Mouse (Mus musculus) adrenal gland, postnatal 0 days (tissue): ENCODE results near the gene Kdr. TPM values are rescaled to one million over a fixed set of nuclear protein-coding genes. Genes with fewer than 3 reads are reported as not detected.

Experiments used
- microRNA-seq: library from miRNA; unstranded; fragments of <30 nt; microRNA quantifications from one replicate; pipeline ENCODE4, GENCODE M21; 2016; ENCODE audit warnings: borderline replicate concordance; ENCODE audit not compliant: insufficient number of aligned reads
- polyA plus RNA-seq: library from polyadenylated mRNA; unstranded; fragments of >200 nt; fragmentation: Nextera tagmentation; extraction: Ambion mirVana; gene quantifications from 2 replicates; pipeline ENCODE4 v1.2.1, GENCODE M21; 2015

The Kdr gene
- polyA plus RNA-seq, result 11.1 and 27.5 TPM in 2 replicates

GRCm38 (mm10) chr5:75978374-75979100, at the start of gene Kdr:
Gene Kdr, minus strand, starts transcription at chr5:75978458.

Small RNAs within 50 kb of the gene (microRNA-seq; reads per million reads assigned to microRNA genes)
- not detected for gene Gm25374

Other genes starting within 250 kb of the Kdr start
- 27.6 and 36.7 TPM in 2 replicates for gene Srd5a3, start 161.8 kb upstream of the Kdr start, polyA plus RNA-seq
- 104 and 132 TPM in 2 replicates for gene Tmem165, start 205.4 kb upstream of the Kdr start, polyA plus RNA-seq